Mouse (Mus musculus): ENCODE measurements around the gene Arid5b.

Arid5b gene

DNA sequence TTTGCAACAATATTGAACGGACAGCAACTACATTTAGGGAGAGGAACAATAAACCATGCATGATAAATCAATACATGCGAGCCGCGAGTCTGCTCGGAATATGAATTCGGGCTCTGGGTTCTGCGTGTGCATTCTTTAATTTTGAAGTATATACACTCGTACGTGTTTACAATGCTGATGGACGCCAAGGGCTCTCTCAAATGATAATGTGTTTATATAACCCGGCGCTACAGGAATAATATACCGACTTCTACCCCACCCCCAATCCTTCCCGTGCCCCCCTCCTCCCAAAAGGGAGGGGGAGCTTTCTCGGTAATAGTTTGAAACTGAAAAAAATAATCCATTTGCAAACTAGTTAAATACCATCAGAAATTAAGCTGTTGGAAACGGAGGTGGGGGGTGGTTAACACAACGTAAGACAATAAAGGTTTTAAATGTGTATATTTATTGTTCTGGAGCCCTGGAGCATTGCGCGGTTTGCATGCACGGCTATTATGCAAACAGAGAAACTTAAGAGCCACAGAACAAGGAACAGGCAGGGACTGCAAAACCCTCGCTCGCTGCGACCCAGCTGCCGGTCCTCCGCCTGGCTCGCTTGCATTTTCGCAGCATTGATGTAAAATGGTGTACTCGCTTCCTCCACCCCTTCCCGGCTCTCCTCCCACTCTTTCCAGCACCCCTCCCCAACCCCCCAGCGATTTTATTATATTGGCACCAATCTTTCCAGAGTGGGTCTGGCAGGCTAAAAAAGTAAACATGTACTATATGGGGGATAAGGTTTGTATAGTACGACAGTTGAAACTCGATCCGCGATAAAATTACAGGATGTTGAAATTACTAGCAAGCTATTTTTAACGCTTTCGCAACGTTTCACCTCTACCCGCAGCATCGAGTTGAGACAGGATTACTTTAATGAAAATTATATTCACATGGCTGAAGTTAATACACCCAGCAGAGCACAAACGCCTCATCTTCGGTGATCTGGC, 1.3 kb upstream of the Arid5b start:
- Histone ChIP-seq H3K27me3 (ENCODE audit: control insufficient read depth, insufficient read depth, low read length, poor library complexity, severe bottlenecking) (no peaks in the 10 kb centered on the region), H3K36me3 (ENCODE audit: control insufficient read depth, insufficient read depth, low read length, poor library complexity, severe bottlenecking) (no peaks in the 10 kb centered on the region)
- peak; percentile 72 for DNase-seq (ENCODE audit: low read depth, low spot score)

- peak; percentile 76 for DNase-seq (ENCODE audit: low read depth, low spot score)
- H3K27me3 ChIP-seq (ENCODE audit: control insufficient read depth, insufficient read depth, low read length, poor library complexity, severe bottlenecking) = no peaks in the 10 kb centered on the region
- H3K36me3 ChIP-seq (ENCODE audit: control insufficient read depth, insufficient read depth, low read length, poor library complexity, severe bottlenecking) = no peaks in the 10 kb centered on the region
These were observed 829 bp downstream of the Arid5b start for GRCm38 (mm10) chr10:68277671-68278151.

GRCm38 (mm10) chr10:68276976-68277441, 1.5 kb downstream of the Arid5b start:
- no peaks in the 10 kb centered on the region for H3K36me3 ChIP-seq (ENCODE audit: control insufficient read depth, insufficient read depth, low read length, poor library complexity, severe bottlenecking)
- peak; percentile 67 for DNase-seq (ENCODE audit: low read depth, low spot score)
- H3K27me3 ChIP-seq (ENCODE audit: control insufficient read depth, insufficient read depth, low read length, poor library complexity, severe bottlenecking) = no peaks in the 10 kb centered on the region

- Histone ChIP-seq H3K27me3 (ENCODE audit: control insufficient read depth, insufficient read depth, low read length, poor library complexity, severe bottlenecking) (no peaks in the 10 kb centered on the region), H3K36me3 (ENCODE audit: control insufficient read depth, insufficient read depth, low read length, poor library complexity, severe bottlenecking) (no peaks in the 10 kb centered on the region)
- peak; percentile 83 for DNase-seq (ENCODE audit: low read depth, low spot score)
These were observed 2.1 kb downstream of the Arid5b start for GRCm38 (mm10) chr10:68276350-68276975.

DNA sequence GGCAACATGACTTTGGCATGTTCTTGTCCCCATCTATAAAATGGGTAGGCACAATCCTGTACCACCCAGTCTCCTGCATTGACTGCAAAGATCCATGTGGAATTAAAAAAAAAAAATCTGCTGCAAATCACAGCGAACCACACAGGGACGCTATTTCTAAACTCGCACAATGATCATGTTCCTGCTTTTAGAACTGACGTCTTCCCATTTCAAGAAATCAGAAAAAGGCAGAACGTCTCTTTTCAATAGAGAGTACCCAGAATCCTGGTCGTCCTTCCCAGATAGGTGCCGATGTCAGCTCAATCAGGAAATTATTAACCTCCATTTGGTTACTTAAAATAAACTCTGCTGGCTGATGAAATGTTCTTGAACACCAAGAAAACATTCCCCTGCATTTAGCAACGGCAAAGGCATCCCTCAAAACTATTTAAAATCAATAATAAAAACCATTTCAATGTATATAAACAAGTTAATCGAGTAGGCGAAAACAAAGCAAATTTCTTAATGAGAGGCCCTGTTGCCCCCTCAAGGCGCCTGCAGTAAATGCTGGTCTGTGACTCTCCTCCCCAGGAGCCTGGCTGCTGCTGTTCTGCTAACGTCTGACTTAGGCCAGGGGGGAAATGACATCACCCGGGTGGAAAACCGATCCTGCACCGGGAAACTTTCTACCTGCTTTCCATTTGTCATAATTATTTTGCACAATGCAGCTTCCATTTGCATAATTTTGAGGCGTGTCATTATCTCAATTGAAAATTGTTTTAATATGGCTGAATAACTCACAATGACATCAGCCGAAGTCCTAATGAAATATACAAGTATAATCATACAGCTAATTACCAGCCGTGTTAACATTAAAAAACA, 3.4 kb downstream of the Arid5b start:
- Histone ChIP-seq H3K36me3 (ENCODE audit: control insufficient read depth, insufficient read depth, low read length, poor library complexity, severe bottlenecking) (no peaks in the 10 kb centered on the region), H3K27me3 (ENCODE audit: control insufficient read depth, insufficient read depth, low read length, poor library complexity, severe bottlenecking) (no peaks in the 10 kb centered on the region)
- DNase-seq (ENCODE audit: low read depth, low spot score) = peak; percentile 72

GRCm38 (mm10) chr10:68269789-68270188, 8.8 kb downstream of the Arid5b start:
- no peak for DNase-seq (ENCODE audit: low read depth, low spot score)
- no peaks in the 10 kb centered on the region for H3K27me3 ChIP-seq (ENCODE audit: control insufficient read depth, insufficient read depth, low read length, poor library complexity, severe bottlenecking)
- no peaks in the 10 kb centered on the region for H3K36me3 ChIP-seq (ENCODE audit: control insufficient read depth, insufficient read depth, low read length, poor library complexity, severe bottlenecking)

GRCm38 (mm10) chr10:68268629-68269028, 9.9 kb downstream of the Arid5b start:
- DNase-seq (ENCODE audit: low read depth, low spot score) = no peak
- H3K27me3 ChIP-seq (ENCODE audit: control insufficient read depth, insufficient read depth, low read length, poor library complexity, severe bottlenecking) = no peaks in the 10 kb centered on the region

DNA sequence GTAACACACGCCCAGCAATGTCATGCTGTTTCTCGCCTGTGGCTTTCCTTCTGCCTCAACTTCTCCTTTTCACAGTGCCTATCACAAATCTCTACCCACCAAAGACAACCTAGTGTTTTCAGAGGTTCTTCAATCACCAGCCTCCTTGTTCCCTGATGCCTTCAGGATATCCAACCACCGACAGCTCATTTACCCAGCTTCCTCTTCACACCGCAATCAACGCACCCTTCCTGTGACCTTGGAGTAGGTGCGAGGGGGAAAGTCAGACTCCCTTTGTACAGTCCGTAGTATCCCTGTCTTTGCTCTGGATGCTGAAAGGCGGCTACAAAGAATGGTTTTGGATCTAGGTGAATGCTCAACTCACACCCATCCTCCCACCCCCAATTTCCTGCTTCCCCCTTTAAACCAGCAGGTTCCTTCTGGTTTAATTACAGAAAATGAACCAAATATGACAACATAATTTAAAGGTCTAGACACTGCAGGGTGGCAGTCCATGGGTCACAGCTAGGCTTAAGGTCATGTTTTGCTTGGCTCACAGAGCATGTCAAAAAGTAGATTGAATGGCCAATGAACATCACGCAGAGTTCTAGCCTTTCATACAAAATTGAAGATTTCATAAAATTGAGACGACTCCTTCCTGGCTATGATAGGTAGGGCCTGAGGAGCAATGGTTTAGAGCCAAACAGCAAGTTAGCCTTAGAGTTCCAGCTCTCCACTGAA, 14.4 kb downstream of the Arid5b start:
- H3K36me3 ChIP-seq (ENCODE audit: control insufficient read depth, insufficient read depth, low read length, poor library complexity, severe bottlenecking) = no peaks in the 10 kb centered on the region; the same call in 1 of the 2 replicates
- no peak for DNase-seq (ENCODE audit: low read depth, low spot score)
- no peaks in the 10 kb centered on the region for H3K27me3 ChIP-seq (ENCODE audit: control insufficient read depth, insufficient read depth, low read length, poor library complexity, severe bottlenecking)

More at GRCm38 (mm10) chr10:68268629-68269028, 9.9 kb downstream of the Arid5b start:
- no peaks in the 10 kb centered on the region for H3K36me3 ChIP-seq (ENCODE audit: control insufficient read depth, insufficient read depth, low read length, poor library complexity, severe bottlenecking)

DNA sequence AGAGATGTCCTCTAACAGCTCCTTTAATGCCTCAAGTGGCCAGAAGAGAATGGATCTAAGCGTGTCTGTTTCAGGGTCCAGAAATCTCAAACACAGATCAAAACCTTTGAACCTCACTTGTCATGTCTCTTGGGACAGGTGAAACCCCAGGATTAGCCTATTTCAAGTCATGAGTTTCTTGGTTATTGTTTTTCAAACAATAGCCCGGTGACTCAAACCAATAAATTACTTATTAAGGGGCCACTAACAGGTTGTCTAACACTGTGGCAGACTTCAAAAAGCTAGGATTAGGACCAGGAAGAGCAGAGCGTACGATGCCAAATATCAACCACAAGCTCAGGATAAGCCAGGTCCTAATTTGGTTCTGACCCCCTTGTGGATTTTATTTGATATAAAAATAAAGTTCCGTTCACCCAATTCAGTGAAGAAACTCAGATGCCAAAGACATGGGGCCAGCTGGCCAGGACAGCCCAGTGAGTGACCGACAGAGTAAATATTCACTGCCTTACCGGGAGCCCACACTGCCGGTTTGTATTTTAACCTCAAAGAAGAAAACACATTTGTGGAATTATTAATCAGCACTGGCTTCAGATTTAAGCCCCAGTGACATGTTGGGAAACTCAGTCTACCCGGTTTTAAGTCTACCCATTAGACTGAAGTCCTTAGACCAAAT, 15.1 kb downstream of the Arid5b start:
- Histone ChIP-seq H3K36me3 (ENCODE audit: control insufficient read depth, insufficient read depth, low read length, poor library complexity, severe bottlenecking) (no peaks in the 10 kb centered on the region; the same call in 1 of the 2 replicates), H3K27me3 (ENCODE audit: control insufficient read depth, insufficient read depth, low read length, poor library complexity, severe bottlenecking) (no peaks in the 10 kb centered on the region)
- no peak for DNase-seq (ENCODE audit: low read depth, low spot score)

GRCm38 (mm10) chr10:68259601-68260000, 18.9 kb downstream of the Arid5b start:
- DNase-seq (ENCODE audit: low read depth, low spot score) = no peak
- no peaks in the 10 kb centered on the region; the same call in 1 of the 2 replicates for H3K36me3 ChIP-seq (ENCODE audit: control insufficient read depth, insufficient read depth, low read length, poor library complexity, severe bottlenecking)
- no peaks in the 10 kb centered on the region for H3K27me3 ChIP-seq (ENCODE audit: control insufficient read depth, insufficient read depth, low read length, poor library complexity, severe bottlenecking)

DNA sequence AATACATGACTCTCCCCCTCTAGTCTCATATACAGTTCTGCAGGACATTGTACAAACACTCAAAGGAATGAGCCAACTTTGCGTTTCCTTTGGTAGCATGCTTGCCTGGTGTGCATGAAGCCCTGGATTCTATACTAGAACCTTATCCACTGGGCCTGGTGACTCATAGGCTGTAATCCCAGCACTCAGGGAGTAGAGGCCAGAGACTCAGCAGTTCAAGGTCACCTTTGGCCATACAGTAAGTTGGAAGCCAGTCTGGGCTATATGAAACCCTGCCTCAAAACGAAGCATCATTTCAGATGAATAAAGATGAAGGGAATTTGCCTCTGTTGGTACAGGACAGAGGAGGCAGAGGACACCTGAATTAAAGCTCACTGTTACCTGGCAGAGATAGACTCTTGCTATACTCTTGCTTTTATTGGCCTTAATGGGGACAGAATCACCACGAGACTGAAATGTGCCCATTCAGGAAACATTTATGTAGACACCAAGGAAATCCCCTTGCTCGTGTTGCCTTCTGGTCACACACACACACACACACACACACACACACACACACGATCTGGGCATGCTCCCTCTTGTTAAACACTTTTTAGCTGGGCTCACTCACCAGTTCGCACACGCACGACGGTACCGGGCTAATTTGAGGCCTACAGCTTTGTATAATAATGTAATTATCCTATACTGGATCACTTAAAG, 21.0 kb downstream of the Arid5b start:
- H3K36me3 ChIP-seq (ENCODE audit: control insufficient read depth, insufficient read depth, low read length, poor library complexity, severe bottlenecking) = no peaks in the 10 kb centered on the region; the same call in 1 of the 2 replicates
- H3K27me3 ChIP-seq (ENCODE audit: control insufficient read depth, insufficient read depth, low read length, poor library complexity, severe bottlenecking) = no peaks in the 10 kb centered on the region
- no peak for DNase-seq (ENCODE audit: low read depth, low spot score)

DNA sequence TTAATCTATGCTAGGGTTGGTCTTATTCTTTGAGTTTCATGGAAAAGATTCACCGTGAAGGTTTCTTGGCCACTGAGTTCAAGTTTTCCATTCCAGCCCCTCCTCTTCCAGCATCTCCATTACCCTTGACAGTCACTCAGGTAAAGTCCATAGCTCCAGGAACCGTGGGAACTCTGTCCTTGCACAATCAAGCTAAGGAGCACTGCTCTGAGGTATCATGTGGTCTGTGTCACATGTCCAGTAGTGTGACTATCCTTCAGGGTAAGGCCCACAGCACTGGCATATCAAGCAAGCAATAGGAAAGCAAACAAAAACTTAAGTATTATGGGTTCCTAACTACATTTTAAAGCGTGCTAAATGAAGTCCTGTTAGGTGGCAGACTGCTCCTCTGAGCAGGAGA, 22.4 kb downstream of the Arid5b start:
- Histone ChIP-seq H3K27me3 (ENCODE audit: control insufficient read depth, insufficient read depth, low read length, poor library complexity, severe bottlenecking) (no peaks in the 10 kb centered on the region), H3K36me3 (ENCODE audit: control insufficient read depth, insufficient read depth, low read length, poor library complexity, severe bottlenecking) (no peaks in the 10 kb centered on the region; the same call in 1 of the 2 replicates)
- no peak for DNase-seq (ENCODE audit: low read depth, low spot score)
